In the genomic region with DNA sequence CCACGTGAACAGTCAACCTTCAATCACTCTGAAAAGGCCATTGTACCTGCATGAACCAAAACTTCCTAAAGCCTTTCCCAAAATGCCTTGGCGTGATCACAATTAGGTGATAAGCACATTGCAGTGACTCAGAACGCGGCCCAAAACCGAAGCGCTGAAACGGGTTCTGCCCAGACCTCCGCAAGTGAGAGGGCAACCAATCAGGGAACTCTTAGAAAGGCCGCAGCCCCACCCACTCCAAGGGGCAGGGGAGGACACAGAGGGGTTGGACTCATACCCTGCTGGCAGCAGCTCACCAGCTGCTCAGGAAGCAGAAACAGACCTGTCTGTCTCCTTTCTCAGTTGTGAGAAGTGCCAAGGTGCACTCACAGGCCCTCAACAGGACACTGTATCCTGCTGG, we compare ENCODE assay signal across 9 mouse cellular contexts. TPM values are rescaled to one million over a fixed set of nuclear protein-coding genes. Genes with fewer than 3 reads are reported as not detected.
DNase-seq lines count a peak whose midpoint lies in the region; ATAC-seq and TF ChIP-seq lines count a peak whose summit lies in the region.
"Had no signal": no experiment of that assay in that cellular context is flagged by ENCODE, and none has a peak within 500 bp of the region (broad histone marks: within the 10 kb centered on the region; RNA-seq: fewer than 3 reads in every experiment).

No protein-coding gene starts in this region.

- peak overlapping the region; percentile 13; the same call in 1 of the 2 replicates for H3K4me3 ChIP-seq in intestine, postnatal 0 days (ENCODE audit: low read depth, low read length)
- H3K4me3 ChIP-seq in neural tube, embryonic 15.5 days (replicated peaks), result no peak overlapping the region

- no peak for TF ChIP-seq CTCF in intestine, postnatal 0 days (IDR thresholded peaks at IDR 0.05; ENCODE audit: low read depth)

- no peaks in the 10 kb centered on the region for H3K36me3 ChIP-seq in intestine, postnatal 0 days (ENCODE audit: control insufficient read depth, insufficient read depth)
- no peaks in the 10 kb centered on the region for H3K36me3 ChIP-seq in neural tube, embryonic 15.5 days

- no peaks in the 10 kb centered on the region for H3K27me3 ChIP-seq in intestine, postnatal 0 days (replicated peaks; ENCODE audit: control insufficient read depth, insufficient read depth, low read length)
- no peaks in the 10 kb centered on the region for H3K27me3 ChIP-seq in neural tube, embryonic 15.5 days (replicated peaks)
- H3K27me3 ChIP-seq: CH12.LX had no signal

- DNase-seq in frontal cortex, postnatal 10 days (ENCODE audit: low spot score in 2 of 2), result no peak
- peak; percentile 52 to 63 for DNase-seq in cerebellum, postnatal 36 days
- peak; percentile 78 to 87 for DNase-seq in heart, adult 18-20 months
- DNase-seq in lung, adult 18-20 months, result peak; percentile 90 to 94
- no peak for DNase-seq in left cerebral cortex, postnatal 25 days (ENCODE audit: low spot score in 2 of 2)

- H3K4me1 ChIP-seq in intestine, postnatal 0 days (replicated peaks; ENCODE audit: control insufficient read depth, insufficient read depth, low read length), result no peaks in the 10 kb centered on the region; the same call in 1 of the 2 replicates
- peaks cover 39% of the 10 kb centered on the region for H3K4me1 ChIP-seq in neural tube, embryonic 15.5 days

- no peak overlapping the region for H3K9ac ChIP-seq in intestine, postnatal 0 days (ENCODE audit: low read depth, low read length)
- H3K9ac ChIP-seq in neural tube, embryonic 15.5 days (replicated peaks), result no peak overlapping the region

- intact Hi-C loops in left cerebral cortex, postnatal 25 days (cut with DNase I), result no loop called here

- H3K4me2 ChIP-seq in intestine, postnatal 0 days (replicated peaks; ENCODE audit: low read depth), result peak overlapping the region; percentile 55
- peak overlapping the region; percentile 22; the same call in 1 of the 2 replicates for H3K4me2 ChIP-seq in neural tube, embryonic 15.5 days

- WGBS in intestine, postnatal 0 days, result 10% methylated on average over 9 of the region's 9 CpGs
- WGBS in neural tube, embryonic 15.5 days, result 7% methylated on average over 9 of the region's 9 CpGs

- H3K27ac ChIP-seq in intestine, postnatal 0 days (ENCODE audit: low read depth, low read length), result no peak overlapping the region
- H3K27ac ChIP-seq in neural tube, embryonic 15.5 days (replicated peaks), result no peak overlapping the region

- 0 out of 2 replicates have a peak, but pooled peaks have one; percentile 6 for ATAC-seq in frontal cortex, adult (ENCODE audit: low TSS enrichment)
- ATAC-seq in intestine, postnatal 0 days, result peak; percentile 66
- no peak for ATAC-seq in neural tube, embryonic 15.5 days (ENCODE audit: low FRiP score)

- H3K9me3 ChIP-seq in intestine, postnatal 0 days (ENCODE audit: control insufficient read depth), result no peaks in the 10 kb centered on the region
- H3K9me3 ChIP-seq in neural tube, embryonic 15.5 days (replicated peaks), result no peaks in the 10 kb centered on the region

RNA-seq across cellular contexts. Expression of a gene that starts 13.6 kb away (rescaled TPM):
- 10 to 100 TPM; 12.4 to 14.9 TPM for total RNA-seq in heart, adult 18-20 months (2021)
- polyA plus RNA-seq in intestine, postnatal 0 days (2015; fragmentation: Nextera tagmentation; extraction: Ambion mirVana), result 6.7 and 8.9 TPM in 2 replicates
- polyA plus RNA-seq in neural tube, embryonic 15.5 days (2015; fragmentation: Nextera tagmentation; extraction: Ambion mirVana), result 33.1 and 36.8 TPM in 2 replicates
- 100 to 1,000 TPM; 134 to 144 TPM for total RNA-seq in left cerebral cortex, postnatal 25 days (2021)

Comparison
In these comparisons a context has a peak if more than half of its experiments do, and no peak if none do; other contexts are left out.
1. DNase-seq: peak in cerebellum, postnatal 36 days (2 of 2), heart, adult 18-20 months (2 of 2) and lung, adult 18-20 months (2 of 2); none in frontal cortex, postnatal 10 days (0 of 2) and left cerebral cortex, postnatal 25 days (0 of 2).
2. RNA of a gene that starts 13.6 kb away (total RNA-seq): 134 to 144 TPM in left cerebral cortex, postnatal 25 days; 12.4 to 14.9 TPM in heart, adult 18-20 months; every median in the first group is over 4 times any median in the second.